Mouse (Mus musculus) macrophage (primary cell): ENCODE results near the gene Fam102a. TPM values are rescaled to one million over a fixed set of nuclear protein-coding genes. Genes with fewer than 3 reads are reported as not detected.

Experiments used
- H3K27ac ChIP-seq: fragments of 350-480 bp; formaldehyde crosslinking; 2 replicates; pipeline ENCODE4 v1.9.0; 2021
- H3K36me3 ChIP-seq: fragments of 350-480 bp; formaldehyde crosslinking; 2 replicates; pipeline ENCODE4 v1.9.0; 2021; ENCODE audit errors: inconsistent target
- H3K4me3 ChIP-seq: fragments of 350-480 bp; formaldehyde crosslinking; 2 replicates; pipeline ENCODE4 v1.9.0; 2021; ENCODE audit errors: inconsistent target
- H3K79me2 ChIP-seq: fragments of 350-480 bp; formaldehyde crosslinking; 2 replicates; pipeline ENCODE4 v1.9.0; 2021; ENCODE audit errors: inconsistent target
- WGBS: methylation state at CpG from one replicate; pipeline ENCODE4 v1.1.7; 2026; ENCODE audit warnings: inconsistent platforms; ENCODE audit not compliant: missing documents; 5-methylcytosine and 5-hydroxymethylcytosine counted together
- polyA plus RNA-seq: library from polyadenylated mRNA; stranded (reverse); fragments of 250-400 nt; gene quantifications from 3 replicates; pipeline ENCODE4 v1.2.4, GENCODE M21; 2018; ENCODE audit warnings: inconsistent platforms

The Fam102a gene
- polyA plus RNA-seq, 1 experiment from 2014 or later: 3.5 TPM

DNA sequence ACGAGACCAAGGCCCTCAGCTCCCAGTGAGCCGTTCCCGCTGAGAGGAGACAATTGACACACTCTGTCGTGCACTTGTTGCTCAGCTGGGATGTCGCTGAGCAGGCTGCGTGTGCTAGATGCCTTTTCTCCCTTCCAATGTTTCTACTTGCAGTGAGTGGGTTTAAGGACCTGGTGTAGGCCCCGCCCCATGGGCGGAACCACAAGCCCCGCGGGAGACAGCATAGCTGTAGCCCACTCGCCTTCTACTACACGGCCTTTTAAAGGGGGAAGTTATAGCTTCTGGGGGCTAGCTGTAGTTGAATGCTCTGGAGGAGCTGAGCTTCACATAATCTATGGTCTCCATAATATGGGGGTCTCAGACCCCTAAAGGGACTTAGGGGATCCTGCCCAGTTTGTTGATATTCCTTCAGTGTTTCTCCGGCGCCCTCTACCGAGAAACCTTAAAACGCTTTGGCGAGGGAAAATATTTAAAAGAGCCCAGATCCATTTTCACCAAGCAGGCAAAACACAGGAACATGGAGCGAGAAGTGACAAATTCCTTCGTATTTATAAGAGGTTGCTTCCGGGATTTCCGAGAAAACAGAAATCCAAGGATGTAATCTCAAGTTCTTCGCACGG lies 75.6 kb downstream of the Fam102a start:
- Histone ChIP-seq H3K27ac (no peak overlapping the region), H3K4me3 (no peak overlapping the region), H3K36me3 (peaks cover 17% of the 10 kb centered on the region; the same call in 1 of the 2 replicates), H3K79me2 (peaks cover 18% of the 10 kb centered on the region; the same call in 1 of the 2 replicates)
- WGBS: 32% methylated on average over 22 of the region's 23 CpGs

DNA sequence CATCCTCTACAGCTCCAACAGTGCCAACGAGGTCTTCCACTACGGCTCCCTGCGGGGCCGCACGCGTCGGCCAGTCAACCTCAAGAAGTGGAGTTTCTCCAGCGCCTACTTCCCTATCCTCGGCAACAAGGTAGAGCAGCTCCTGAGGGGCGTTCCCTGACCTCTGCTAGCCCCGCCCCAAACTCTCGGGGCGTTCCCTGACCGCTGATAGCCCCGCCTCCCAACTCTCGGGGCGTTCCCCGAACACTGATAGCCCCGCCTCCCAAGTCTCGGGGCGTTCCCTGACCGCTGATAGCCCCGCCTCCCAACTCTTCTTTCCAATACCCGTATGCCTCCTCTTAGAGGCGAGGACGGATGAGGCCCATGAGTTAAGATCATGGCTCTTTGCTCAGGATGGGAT lies 77.1 kb downstream of the Fam102a start:
- WGBS: 94% methylated on average over 26 of the region's 26 CpGs
- H3K36me3 ChIP-seq: peaks cover 30% of the 10 kb centered on the region
- peaks cover 18% of the 10 kb centered on the region; the same call in 1 of the 2 replicates for H3K79me2 ChIP-seq
- H3K27ac ChIP-seq: no peak overlapping the region
- no peak overlapping the region for H3K4me3 ChIP-seq

- peaks cover 58% of the 10 kb centered on the region for H3K36me3 ChIP-seq
- WGBS: 86% methylated on average over 1 of the region's 1 CpGs
- H3K4me3 ChIP-seq: no peak overlapping the region
- H3K27ac ChIP-seq: no peak overlapping the region
- no peaks in the 10 kb centered on the region; the same call in 1 of the 2 replicates for H3K79me2 ChIP-seq
Measured at GRCm38 (mm10) chr2:32617109-32617508, 82.0 kb downstream of the Fam102a start.

DNA sequence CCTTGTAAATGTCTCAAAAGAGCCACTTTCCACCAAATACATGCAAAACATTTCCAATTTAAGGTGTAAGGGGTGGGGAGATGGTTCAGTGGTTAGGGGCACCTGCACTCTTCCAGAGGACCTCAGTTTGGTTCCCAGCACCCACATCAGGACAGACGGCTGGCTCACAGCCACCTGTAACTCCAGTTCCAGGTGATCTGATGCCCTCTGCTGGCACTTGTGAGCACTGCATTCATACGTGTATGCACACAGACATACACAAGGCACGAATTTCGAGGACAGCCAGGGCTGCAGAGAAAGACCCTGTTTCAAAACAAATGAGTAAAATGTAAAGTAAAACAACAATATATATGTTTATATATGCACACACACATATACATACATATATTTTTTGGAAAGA lies 82.5 kb downstream of the Fam102a start:
- Histone ChIP-seq H3K79me2 (no peaks in the 10 kb centered on the region), H3K36me3 (peaks cover 58% of the 10 kb centered on the region), H3K27ac (no peak overlapping the region), H3K4me3 (no peak overlapping the region)
- WGBS: 100% methylated on average over 2 of the region's 4 CpGs

DNA sequence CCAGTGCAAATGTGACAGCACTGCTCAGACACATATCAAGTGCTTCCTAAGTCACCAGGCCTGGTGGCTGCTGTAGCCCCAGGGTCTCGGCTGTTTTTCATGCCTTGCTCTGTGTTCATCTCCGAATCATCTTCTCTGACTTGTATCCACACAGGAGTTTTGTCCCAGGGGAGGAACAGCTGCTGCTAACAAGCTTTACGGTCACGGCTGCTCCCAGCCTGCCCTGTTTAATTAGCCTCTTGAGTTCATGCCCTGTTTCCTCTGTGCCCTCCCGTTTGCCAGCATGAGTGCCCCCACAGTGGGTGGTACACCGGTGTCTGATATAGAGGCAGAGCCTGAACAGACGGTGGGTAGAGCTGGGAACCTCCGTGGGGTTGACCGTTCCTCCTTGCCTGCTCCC lies 82.9 kb downstream of the Fam102a start:
- WGBS: 95% methylated on average over 9 of the region's 9 CpGs

More for the DNA sequence above, 82.9 kb downstream of the Fam102a start:
- H3K27ac ChIP-seq: no peak overlapping the region
- H3K36me3 ChIP-seq: peaks cover 55% of the 10 kb centered on the region
- H3K4me3 ChIP-seq: no peak overlapping the region
- no peaks in the 10 kb centered on the region for H3K79me2 ChIP-seq

Other genes starting within 250 kb of the Fam102a start
- 31.7 to 53.4 TPM (median 36.4 TPM) in 3 replicates for gene Golga2, start 247.9 kb upstream of the Fam102a start, polyA plus RNA-seq
- 220 to 392 TPM (median 276 TPM) in 3 replicates for gene Swi5, start 247.3 kb upstream of the Fam102a start, polyA plus RNA-seq
- gene Ciz1, start 183.0 kb upstream of the Fam102a start, polyA plus RNA-seq: 35.3 to 118 TPM (median 57.2 TPM) in 3 replicates
- gene Dnm1, start 182.0 kb upstream of the Fam102a start, polyA plus RNA-seq: 0.23 TPM in 1 of 3 replicates, not detected in the others
- gene 1110008P14Rik, start 153.4 kb upstream of the Fam102a start, polyA plus RNA-seq: 22.2 to 62.2 TPM (median 53.7 TPM) in 3 replicates
- gene Lcn2, start 147.1 kb upstream of the Fam102a start, polyA plus RNA-seq: 2.6 to 16.1 TPM (median 12.6 TPM) in 3 replicates
- 7.9 to 14.2 TPM (median 9.4 TPM) in 3 replicates for gene Ptges2, start 139.4 kb upstream of the Fam102a start, polyA plus RNA-seq
- 3.2 to 3.8 TPM (median 3.8 TPM) in 3 replicates for gene Naif1, start 84.9 kb upstream of the Fam102a start, polyA plus RNA-seq
- 7.1 to 13.2 TPM (median 12.2 TPM) in 3 replicates for gene Slc25a25, start 83.9 kb upstream of the Fam102a start, polyA plus RNA-seq
- 48.3 to 76.8 TPM (median 72.3 TPM) in 3 replicates for gene Dpm2, start 35.5 kb downstream of the Fam102a start, polyA plus RNA-seq
- not detected in 3 replicates for gene Pip5kl1, start 39.5 kb downstream of the Fam102a start, polyA plus RNA-seq
- gene 9430097D07Rik, start 40.4 kb downstream of the Fam102a start, polyA plus RNA-seq: not detected in 3 replicates
- 30.1 to 43.5 TPM (median 34.6 TPM) in 3 replicates for gene St6galnac4, start 51.8 kb downstream of the Fam102a start, polyA plus RNA-seq
- gene St6galnac6, start 64.4 kb downstream of the Fam102a start, polyA plus RNA-seq: 24.8 to 53.9 TPM (median 25.2 TPM) in 3 replicates
- gene Ak1, start 86.4 kb downstream of the Fam102a start, polyA plus RNA-seq: 3.0 to 4.2 TPM (median 3.3 TPM) in 3 replicates
- gene Eng, start 111.3 kb downstream of the Fam102a start, polyA plus RNA-seq: 25.0 to 28.5 TPM (median 26.4 TPM) in 3 replicates
- gene Fpgs, start 168.8 kb downstream of the Fam102a start, polyA plus RNA-seq: 2.8 to 10.3 TPM (median 3.5 TPM) in 3 replicates
- 99.2 to 144 TPM (median 121 TPM) in 3 replicates for gene Cdk9, start 177.7 kb downstream of the Fam102a start, polyA plus RNA-seq
- 9.3 to 12.5 TPM (median 9.9 TPM) in 3 replicates for gene Sh2d3c, start 185.7 kb downstream of the Fam102a start, polyA plus RNA-seq
- not detected in 3 replicates for gene 6330409D20Rik, start 205.7 kb downstream of the Fam102a start, polyA plus RNA-seq
- 19.2 to 50.7 TPM (median 39.7 TPM) in 3 replicates for gene Tor2a, start 221.9 kb downstream of the Fam102a start, polyA plus RNA-seq
- gene Ttc16, start 240.3 kb downstream of the Fam102a start, polyA plus RNA-seq: not detected in 3 replicates
- 8.1 to 11.9 TPM (median 9.0 TPM) in 3 replicates for gene Ptrh1, start 240.5 kb downstream of the Fam102a start, polyA plus RNA-seq
- gene Cfap157, start 249.1 kb downstream of the Fam102a start, polyA plus RNA-seq: not detected in 3 replicates